Mouse (Mus musculus): ENCODE data around the gene Vps13c.

Vps13c gene

DNA sequence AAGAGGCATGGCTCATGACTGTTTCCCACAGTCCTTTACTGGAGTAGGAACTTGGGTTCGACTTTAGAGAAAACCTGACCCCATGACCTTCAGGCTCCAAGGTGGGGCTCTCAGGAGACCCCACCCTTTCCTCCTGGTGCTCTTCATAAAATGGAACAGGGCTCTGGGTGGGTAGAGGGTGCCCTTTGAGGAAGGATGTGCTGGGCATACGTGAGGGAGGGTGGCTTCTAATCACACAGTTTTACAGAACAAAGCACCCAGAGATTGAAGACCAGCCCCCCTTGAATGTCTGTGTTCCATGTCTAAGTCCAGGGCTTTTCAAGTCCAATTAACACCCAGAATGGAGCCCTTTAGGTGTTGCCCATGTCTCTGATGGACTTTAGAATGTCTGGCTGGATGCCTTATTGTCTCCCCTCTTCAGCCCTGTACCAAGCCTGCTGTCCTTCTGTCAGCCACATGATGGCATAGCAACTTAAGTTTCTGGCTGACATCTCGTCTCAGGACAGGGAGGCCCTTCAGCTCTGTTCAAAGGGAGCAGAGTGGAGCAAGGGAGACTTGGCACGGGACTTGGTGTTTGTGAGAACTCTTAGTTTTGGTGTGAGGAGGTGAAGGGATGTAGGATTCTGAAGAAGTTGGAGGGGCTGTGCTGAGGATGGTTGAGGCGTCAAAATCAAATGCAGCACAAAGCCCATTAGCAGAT lies 176.2 kb downstream of the Vps13c start:
- DNase-seq (ENCODE audit: low read depth, low spot score), result peak; percentile 52

DNA sequence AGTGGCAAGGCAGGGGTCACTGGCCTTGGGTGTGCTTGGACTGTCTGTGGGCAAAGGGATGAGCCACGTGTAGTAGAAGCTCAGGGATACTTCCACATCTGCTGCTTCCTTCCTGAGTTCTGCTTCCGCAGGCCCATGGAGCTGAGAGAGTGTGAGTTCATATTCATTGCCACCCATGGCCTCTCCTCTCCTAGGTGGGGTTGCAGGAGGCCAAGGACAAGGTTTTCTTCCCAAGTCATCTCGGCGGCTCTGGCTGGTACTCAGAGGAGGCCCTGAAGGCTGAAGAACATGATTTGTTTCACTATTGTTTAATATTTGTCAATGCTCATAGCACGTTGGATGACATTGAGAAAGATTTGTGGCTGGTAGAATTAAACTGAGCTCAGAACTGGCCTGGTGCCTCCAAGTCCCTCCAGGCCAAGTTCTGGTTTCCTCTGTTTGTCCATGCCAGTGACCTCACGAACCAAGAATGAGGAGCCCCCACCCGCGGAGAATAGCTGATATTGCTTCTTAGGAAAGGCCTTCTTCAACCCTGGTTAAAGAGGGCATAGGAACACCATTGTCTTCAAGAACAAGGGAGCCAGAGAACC lies 180.7 kb downstream of the Vps13c start:
- no peak for DNase-seq (ENCODE audit: low read depth, low spot score)

DNA sequence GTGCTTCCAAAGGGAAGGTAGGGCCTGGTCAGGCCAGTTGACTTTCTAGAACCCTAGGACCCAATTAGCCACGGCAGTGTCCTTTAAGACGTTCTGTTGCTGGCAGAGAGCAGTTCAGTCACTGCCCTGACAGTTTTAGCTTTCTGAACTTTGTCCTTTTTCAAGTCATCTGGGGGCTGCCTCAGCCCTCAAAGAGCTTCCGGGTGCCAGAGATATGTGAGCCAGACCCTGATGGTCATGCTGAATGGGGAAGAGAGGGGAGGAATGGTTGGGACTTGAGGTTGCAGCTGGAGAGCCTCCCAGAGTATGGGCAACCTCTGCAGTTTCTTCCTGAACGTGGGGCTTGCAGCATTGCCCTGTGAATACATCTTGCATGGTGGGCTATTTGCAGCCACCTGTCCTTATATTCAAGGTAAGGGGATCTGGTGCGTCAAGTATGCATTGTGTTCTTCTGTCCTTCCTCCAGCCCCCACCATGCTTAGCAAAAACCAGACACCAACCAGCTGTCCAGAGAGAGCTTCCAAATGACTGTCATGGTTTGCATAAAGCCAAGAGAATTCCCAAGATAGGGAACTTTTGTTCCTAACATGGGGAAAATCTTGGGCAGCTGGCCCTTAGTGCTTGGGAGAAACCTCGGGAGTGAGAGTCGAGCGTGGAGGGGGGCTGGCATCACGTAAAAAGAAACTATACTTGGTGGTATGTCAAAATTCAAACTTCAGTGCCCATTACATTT lies 182.3 kb downstream of the Vps13c start:
- no peak for DNase-seq (ENCODE audit: low read depth, low spot score)

DNA sequence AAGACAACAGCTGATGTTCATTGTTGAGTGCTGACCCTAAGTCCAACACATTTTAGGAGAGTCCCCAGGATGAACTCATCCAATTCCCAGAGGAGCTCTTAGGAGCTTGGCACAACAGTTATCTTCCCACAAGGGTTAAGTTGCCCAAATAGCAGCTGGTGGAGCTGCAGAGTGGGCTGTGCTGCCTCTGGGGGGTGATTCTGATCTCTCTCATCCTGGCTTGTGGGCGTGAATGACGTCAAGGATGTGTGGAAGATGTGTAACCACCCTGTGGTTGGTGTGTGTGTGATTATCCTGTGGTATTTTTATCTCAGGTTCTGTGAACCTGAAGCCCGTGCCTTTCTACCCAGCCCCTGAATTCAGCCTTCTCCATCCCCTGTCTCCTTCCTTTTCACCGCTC lies 188.4 kb downstream of the Vps13c start:
- no peak for DNase-seq (ENCODE audit: low read depth, low spot score)

DNA sequence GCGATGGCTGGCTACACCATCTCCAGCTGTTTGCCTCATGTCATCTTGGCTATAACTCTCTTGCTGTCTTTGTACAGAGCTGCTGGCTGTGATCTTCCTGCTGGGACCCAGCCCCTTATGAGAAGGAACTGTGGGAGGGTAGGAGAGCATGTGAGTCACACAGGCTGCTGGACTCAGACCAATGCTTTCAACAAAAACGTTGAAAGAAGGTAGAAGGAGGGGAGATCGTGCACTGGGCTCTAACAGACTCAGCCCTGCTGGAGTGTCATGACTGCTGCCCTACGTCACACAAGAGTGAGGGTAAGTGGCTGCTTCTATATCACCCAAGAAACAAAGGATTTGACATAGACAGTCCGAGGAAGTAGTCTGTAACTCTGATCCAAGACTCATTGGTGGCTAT lies 193.6 kb downstream of the Vps13c start:
- no peak for DNase-seq (ENCODE audit: low read depth, low spot score)

Data from 3T3-L1 (cell line).